Mouse (Mus musculus) cerebellum, adult 2 months (tissue): ENCODE data around the gene Adra1d.

Source experiments
- CTCF ChIP-seq: fragments of 200-500 bp; IDR thresholded peaks from 2 replicates; pipeline ENCODE4 v1.5.1; 2011; ENCODE audit warnings: low read depth, mild to moderate bottlenecking, control low read depth, low read length, moderate library complexity, borderline replicate concordance; ENCODE audit not compliant: insufficient read depth
- POLR2A ChIP-seq: fragments of 200-500 bp; IDR thresholded peaks from 2 replicates; pipeline ENCODE4 v1.6.1; 2011; ENCODE audit warnings: low read length, control low read depth, borderline replicate concordance; ENCODE audit not compliant: insufficient read depth

DNA sequence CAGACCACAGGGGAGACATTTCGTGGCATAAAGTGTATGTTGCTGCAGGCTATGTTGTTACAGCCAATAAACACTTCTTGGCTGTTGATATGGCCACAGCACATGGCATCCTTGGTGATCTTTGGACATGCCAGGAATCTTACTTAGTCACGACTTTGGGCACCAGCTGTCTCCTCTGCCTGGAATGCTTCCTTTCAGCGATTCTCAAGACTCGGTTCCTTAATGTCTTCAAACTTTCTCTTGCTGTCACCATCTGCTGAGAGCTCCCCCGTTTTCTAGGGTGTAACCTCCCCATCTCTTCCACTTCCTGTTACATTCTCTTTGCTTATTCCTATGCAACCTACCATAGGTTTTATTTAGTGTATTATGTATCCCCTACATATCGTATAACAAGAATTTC lies 22.3 kb downstream of the Adra1d start:
- TF ChIP-seq POLR2A (no peak), CTCF (no peak)
